Mouse (Mus musculus): ENCODE measurements around the gene Plekho1.

DNA sequence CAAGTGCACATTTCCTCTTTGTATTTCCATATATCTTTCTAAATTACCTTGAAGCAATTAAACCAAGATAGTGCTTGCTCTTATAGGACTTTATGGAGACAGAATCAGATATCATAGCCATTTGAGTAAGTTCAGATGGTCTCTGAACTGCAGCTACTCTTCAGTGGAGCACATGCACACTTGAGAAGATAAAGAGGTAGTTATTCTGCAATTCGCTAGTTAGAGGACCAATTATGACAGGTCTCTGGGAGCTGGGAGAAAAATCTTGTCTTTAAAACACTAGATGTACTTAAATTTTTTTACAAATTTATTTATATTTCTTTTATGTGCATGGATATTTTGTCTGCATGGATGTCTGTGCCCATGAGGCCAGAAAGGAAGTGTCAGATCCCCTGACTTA lies 24.9 kb upstream of the Plekho1 start:
- TF ChIP-seq CTCF (IDR thresholded peaks at IDR 0.05; ENCODE audit: control insufficient read depth, insufficient read depth, insufficient read length) (no peak), MYOD1 (IDR thresholded peaks at IDR 0.05; ENCODE audit: control insufficient read depth, insufficient read length, low read depth) (no peak), CEBPB (IDR thresholded peaks at IDR 0.05; ENCODE audit: low read depth) (no peak)

Data from C2C12 (cell line).